Mouse (Mus musculus): ENCODE measurements around the gene Fnbp4.
"Not testable (repeated sequence)": the region's sequence is repeated elsewhere in the genome, so short reads cannot be mapped to it uniquely, and the experiment has no call there.

Fnbp4 gene

GRCm38 (mm10) chr2:90765123-90765522 lies 20.0 kb downstream of the Fnbp4 start:
- in situ Hi-C loops (cut with MboI; ENCODE audit: low pct_unique_long_range_greater_than_20kb in 1 of 2, low sequenced_read_pairs in 2 of 2, unreplicated experiment in 1 of 2): loop anchor here in 1 of 2 experiments (10.0 to 25.0 kb wide), 2 partner anchors 60 to 797 kb away; no protein-coding TSS in a partner anchor

- in situ Hi-C loops (cut with MboI; ENCODE audit: low pct_unique_long_range_greater_than_20kb in 1 of 2, low sequenced_read_pairs in 2 of 2, unreplicated experiment in 1 of 2): no loop called here
These were observed 36.2 kb downstream of the Fnbp4 start for GRCm38 (mm10) chr2:90781323-90781722.

- in situ Hi-C loops (cut with MboI; ENCODE audit: low pct_unique_long_range_greater_than_20kb in 1 of 2, low sequenced_read_pairs in 2 of 2, unreplicated experiment in 1 of 2): no loop called here
These were observed 36.8 kb downstream of the Fnbp4 start for GRCm38 (mm10) chr2:90781938-90782337.

- in situ Hi-C loops (cut with MboI; ENCODE audit: low pct_unique_long_range_greater_than_20kb in 1 of 2, low sequenced_read_pairs in 2 of 2, unreplicated experiment in 1 of 2): no loop called here
These were observed 37.3 kb downstream of the Fnbp4 start, which contains the start of gene Agbl2 for GRCm38 (mm10) chr2:90782458-90782857. Gene Agbl2 (plus strand): TSS chr2:90782727.

GRCm38 (mm10) chr2:90782901-90783486 lies 37.8 kb downstream of the Fnbp4 start:
- in situ Hi-C loops (cut with MboI; ENCODE audit: low pct_unique_long_range_greater_than_20kb in 1 of 2, low sequenced_read_pairs in 2 of 2, unreplicated experiment in 1 of 2): no loop called here

- in situ Hi-C loops (cut with MboI; ENCODE audit: low pct_unique_long_range_greater_than_20kb in 1 of 2, low sequenced_read_pairs in 2 of 2, unreplicated experiment in 1 of 2): no loop called here
These were observed 43.0 kb downstream of the Fnbp4 start for GRCm38 (mm10) chr2:90788126-90788525.

GRCm38 (mm10) chr2:90808241-90809126 lies 63.3 kb downstream of the Fnbp4 start:
- in situ Hi-C loops (cut with MboI; ENCODE audit: low pct_unique_long_range_greater_than_20kb in 1 of 2, low sequenced_read_pairs in 2 of 2, unreplicated experiment in 1 of 2): no loop called here

GRCm38 (mm10) chr2:90810751-90811150 lies 65.6 kb downstream of the Fnbp4 start:
- in situ Hi-C loops (cut with MboI; ENCODE audit: low pct_unique_long_range_greater_than_20kb in 1 of 2, low sequenced_read_pairs in 2 of 2, unreplicated experiment in 1 of 2): no loop called here

GRCm38 (mm10) chr2:90815266-90815665 lies 70.1 kb downstream of the Fnbp4 start:
- in situ Hi-C loops (cut with MboI; ENCODE audit: low pct_unique_long_range_greater_than_20kb in 1 of 2, low sequenced_read_pairs in 2 of 2, unreplicated experiment in 1 of 2): no loop called here

- in situ Hi-C loops (cut with MboI; ENCODE audit: low pct_unique_long_range_greater_than_20kb in 1 of 2, low sequenced_read_pairs in 2 of 2, unreplicated experiment in 1 of 2): no loop called here
These were observed 71.0 kb downstream of the Fnbp4 start for GRCm38 (mm10) chr2:90816144-90816543.

- in situ Hi-C loops (cut with MboI; ENCODE audit: low pct_unique_long_range_greater_than_20kb in 1 of 2, low sequenced_read_pairs in 2 of 2, unreplicated experiment in 1 of 2): no loop called here
These were observed 73.5 kb downstream of the Fnbp4 start for GRCm38 (mm10) chr2:90818710-90819109.

- in situ Hi-C loops (cut with MboI; ENCODE audit: low pct_unique_long_range_greater_than_20kb in 1 of 2, low sequenced_read_pairs in 2 of 2, unreplicated experiment in 1 of 2): no loop called here
These were observed 75.7 kb downstream of the Fnbp4 start for GRCm38 (mm10) chr2:90820894-90821293.

- in situ Hi-C loops (cut with MboI; ENCODE audit: low pct_unique_long_range_greater_than_20kb in 1 of 2, low sequenced_read_pairs in 2 of 2, unreplicated experiment in 1 of 2): no loop called here
These were observed 77.8 kb downstream of the Fnbp4 start for GRCm38 (mm10) chr2:90822978-90823377.

GRCm38 (mm10) chr2:90823781-90824180 lies 78.6 kb downstream of the Fnbp4 start:
- in situ Hi-C loops (cut with MboI; ENCODE audit: low pct_unique_long_range_greater_than_20kb in 1 of 2, low sequenced_read_pairs in 2 of 2, unreplicated experiment in 1 of 2): no loop called here

- in situ Hi-C loops (cut with MboI; ENCODE audit: low pct_unique_long_range_greater_than_20kb in 1 of 2, low sequenced_read_pairs in 2 of 2, unreplicated experiment in 1 of 2): not testable (repeated sequence)
These were observed 79.4 kb downstream of the Fnbp4 start for GRCm38 (mm10) chr2:90824528-90824927.

GRCm38 (mm10) chr2:90825515-90826172 lies 80.5 kb downstream of the Fnbp4 start:
- in situ Hi-C loops (cut with MboI; ENCODE audit: low pct_unique_long_range_greater_than_20kb in 1 of 2, low sequenced_read_pairs in 2 of 2, unreplicated experiment in 1 of 2): no loop called here

- in situ Hi-C loops (cut with MboI; ENCODE audit: low pct_unique_long_range_greater_than_20kb in 1 of 2, low sequenced_read_pairs in 2 of 2, unreplicated experiment in 1 of 2): no loop called here
These were observed 83.6 kb downstream of the Fnbp4 start for GRCm38 (mm10) chr2:90828739-90829138.
